Mouse (Mus musculus): Measurements from ENCODE around the gene Gm10668.
"Not testable (repeated sequence)": the region's sequence is repeated elsewhere in the genome, so short reads cannot be mapped to it uniquely, and the experiment has no call there.

GRCm38 (mm10) chr7:20770885-20771284 lies 40.5 kb upstream of the Gm10668 start, which contains the start of gene Vmn1r112:
- TF ChIP-seq POLR2A (IDR thresholded peaks at IDR 0.05; ENCODE audit: insufficient read length, low read depth); CEBPB (IDR thresholded peaks at IDR 0.05; ENCODE audit: insufficient read depth, poor library complexity, severe bottlenecking); MYOD1 (IDR thresholded peaks at IDR 0.05; ENCODE audit: control insufficient read depth in 1 of 3, insufficient read length in 2 of 3, low read depth in 2 of 3); TCF12 (IDR thresholded peaks at IDR 0.05; ENCODE audit: insufficient read depth, poor library complexity, severe bottlenecking); USF1 (IDR thresholded peaks at IDR 0.05; ENCODE audit: low read depth); MAX (IDR thresholded peaks at IDR 0.05; ENCODE audit: low read depth); SRF (IDR thresholded peaks at IDR 0.05; ENCODE audit: control insufficient read depth, insufficient read length, low read depth); POLR2AphosphoS2 (IDR thresholded peaks at IDR 0.05; ENCODE audit: insufficient read length, low read depth); E2F4 (IDR thresholded peaks at IDR 0.05; ENCODE audit: insufficient read depth); MYOG (IDR thresholded peaks at IDR 0.05; ENCODE audit: control insufficient read depth in 1 of 3, insufficient read depth in 1 of 3, insufficient read length in 2 of 3, low read depth in 2 of 3); TCF3 (IDR thresholded peaks at IDR 0.05; ENCODE audit: insufficient read length, low read depth); REST (IDR thresholded peaks at IDR 0.05; ENCODE audit: insufficient read depth, insufficient read length): not testable (repeated sequence)
